Mouse (Mus musculus) liver, embryonic 11.5 days (tissue): ENCODE data around the gene Tnfsf14. TPM values are rescaled to one million over a fixed set of nuclear protein-coding genes. Genes with fewer than 3 reads are reported as not detected.

ENCODE experiments used
- ATAC-seq: fragments of 200-750 bp; cut with Nextera tagmentation; replicated peaks from 2 replicates; pipeline ENCODE4 v1.8.0; 2017; ENCODE audit warnings: moderate number of reproducible peaks, mild to moderate bottlenecking, moderate TSS enrichment, moderate library complexity; ENCODE audit not compliant: low FRiP score
- DNase-seq: peaks from one replicate; pipeline ENCODE4 v3.0.0-alpha.2; 2017; ENCODE audit warnings: low spot score
- H3K27ac ChIP-seq: fragments of 300-500 bp; sonication (generic); 2 replicates; pipeline ENCODE4 v1.5.1; 2014; ENCODE audit warnings: mild to moderate bottlenecking, low read depth, low read length, control low read depth
- H3K27me3 ChIP-seq: fragments of 300-500 bp; sonication (generic); replicated peaks from 2 replicates; pipeline ENCODE4 v1.6.1; 2014; ENCODE audit warnings: low read length, mixed read lengths; ENCODE audit not compliant: control insufficient read depth, insufficient read depth
- H3K36me3 ChIP-seq: fragments of 300-500 bp; sonication (generic); 2 replicates; pipeline ENCODE4 v1.6.1; 2014; ENCODE audit warnings: mild to moderate bottlenecking, low read length, moderate library complexity, mixed read lengths; ENCODE audit not compliant: control insufficient read depth, insufficient read depth
- H3K4me1 ChIP-seq: fragments of 300-500 bp; sonication (generic); replicated peaks from 2 replicates; pipeline ENCODE4 v1.6.1; 2014; ENCODE audit warnings: low read length, mixed read lengths; ENCODE audit not compliant: control insufficient read depth, insufficient read depth
- H3K4me2 ChIP-seq: fragments of 300-500 bp; sonication (generic); 2 replicates; pipeline ENCODE4 v1.6.1; 2014; ENCODE audit warnings: mild to moderate bottlenecking, control low read depth, moderate library complexity
- H3K4me3 ChIP-seq: fragments of 300-500 bp; sonication (generic); 2 replicates; pipeline ENCODE4 v1.5.1; 2014; ENCODE audit warnings: low read depth, low read length, control low read depth
- H3K9ac ChIP-seq: fragments of 300-500 bp; sonication (generic); 2 replicates; pipeline ENCODE4 v1.6.1; 2014; ENCODE audit warnings: low read depth, low read length, control low read depth
- H3K9me3 ChIP-seq: fragments of 300-500 bp; sonication (generic); 2 replicates; pipeline ENCODE4 v1.6.1; 2016; ENCODE audit warnings: low read length, inconsistent platforms, mixed read lengths; ENCODE audit not compliant: control insufficient read depth
- WGBS: fragments of 180-500 bp; shearing (Covaris S2); extraction: QIAGEN DNeasy Blood & Tissue Kit; methylation state at CpG from one replicate; pipeline ENCODE4 v1.1.7; 2014; 5-methylcytosine and 5-hydroxymethylcytosine counted together
- polyA plus RNA-seq: library from polyadenylated mRNA; unstranded; fragments of >200 nt; fragmentation: Nextera tagmentation; extraction: Ambion mirVana; gene quantifications from 2 replicates; pipeline ENCODE4 v1.2.1, GENCODE M21; 2014

Tnfsf14 gene
- polyA plus RNA-seq, result 0.73 and 1.2 TPM in 2 replicates

- Histone ChIP-seq H3K4me1 (peaks cover 2% of the 10 kb centered on the region; the same call in 1 of the 2 replicates), H3K4me2 (peak within 1 kb of the TSS; percentile 17; the same call in 1 of the 2 replicates), H3K9me3 (no peaks in the 10 kb centered on the region), H3K4me3 (no peak within 1 kb of the TSS), H3K9ac (no peak within 1 kb of the TSS), H3K27ac (no peak within 1 kb of the TSS), H3K36me3 (no peaks in the 10 kb centered on the region), H3K27me3 (no peaks in the 10 kb centered on the region)
- no peak for ATAC-seq
- WGBS, result 53% methylated on average over 11 of the region's 11 CpGs
- DNase-seq, result no peak
These were observed at the start of gene Tnfsf14 for GRCm38 (mm10) chr17:57194041-57194507. Gene Tnfsf14 (minus strand): TSS chr17:57194177.

- Histone ChIP-seq H3K4me3 (no peak overlapping the region), H3K9ac (no peak overlapping the region), H3K4me1 (no peaks in the 10 kb centered on the region; the same call in 1 of the 2 replicates), H3K9me3 (no peaks in the 10 kb centered on the region), H3K27ac (no peak overlapping the region), H3K36me3 (peaks cover 41% of the 10 kb centered on the region), H3K27me3 (no peaks in the 10 kb centered on the region), H3K4me2 (no peak overlapping the region)
- ATAC-seq (no peak), DNase-seq (no peak)
- WGBS, result 92% methylated on average over 9 of the region's 9 CpGs
These were observed 43.2 kb upstream of the Tnfsf14 start for GRCm38 (mm10) chr17:57237181-57237580.

GRCm38 (mm10) chr17:57235803-57236202 is 41.8 kb upstream of the Tnfsf14 start:
- Histone ChIP-seq H3K27me3 (no peaks in the 10 kb centered on the region), H3K4me3 (no peak overlapping the region), H3K27ac (no peak overlapping the region), H3K36me3 (peaks cover 35% of the 10 kb centered on the region), H3K4me2 (no peak overlapping the region), H3K9me3 (no peaks in the 10 kb centered on the region), H3K4me1 (peaks cover 3% of the 10 kb centered on the region), H3K9ac (no peak overlapping the region)
- WGBS, result 88% methylated on average over 5 of the region's 5 CpGs
- no peak for ATAC-seq
- no peak for DNase-seq

GRCm38 (mm10) chr17:57234254-57234928 is 40.4 kb upstream of the Tnfsf14 start:
- Histone ChIP-seq H3K9ac (no peak overlapping the region), H3K9me3 (no peaks in the 10 kb centered on the region), H3K27me3 (no peaks in the 10 kb centered on the region), H3K4me2 (peak overlapping the region; percentile 49), H3K36me3 (peaks cover 35% of the 10 kb centered on the region), H3K27ac (no peak overlapping the region; the same call in 1 of the 2 replicates), H3K4me1 (peaks cover 3% of the 10 kb centered on the region), H3K4me3 (peak overlapping the region; percentile 39)
- DNase-seq (no peak), ATAC-seq (no peak)
- 79% methylated on average over 12 of the region's 12 CpGs for WGBS

- Histone ChIP-seq H3K27ac (peak overlapping the region; percentile 30; the same call in 1 of the 2 replicates), H3K4me1 (peaks cover 5% of the 10 kb centered on the region), H3K27me3 (no peaks in the 10 kb centered on the region), H3K9ac (no peak overlapping the region), H3K4me3 (peak overlapping the region; percentile 39), H3K4me2 (peak overlapping the region; percentile 24; the same call in 1 of the 2 replicates), H3K36me3 (peaks cover 34% of the 10 kb centered on the region), H3K9me3 (no peaks in the 10 kb centered on the region)
- ATAC-seq (peak; percentile 68), DNase-seq (no peak)
- WGBS, result 47% methylated on average over 7 of the region's 7 CpGs
These were observed 39.1 kb upstream of the Tnfsf14 start for GRCm38 (mm10) chr17:57233038-57233437.

- peaks cover 25% of the 10 kb centered on the region for H3K36me3 ChIP-seq
- 70% methylated on average over 1 of the region's 1 CpGs for WGBS
- DNase-seq (no peak), ATAC-seq (no peak)
- H3K9ac ChIP-seq, result no peak overlapping the region
- peaks cover 5% of the 10 kb centered on the region for H3K4me1 ChIP-seq
- peak overlapping the region; percentile 17 for H3K4me2 ChIP-seq
- no peaks in the 10 kb centered on the region for H3K9me3 ChIP-seq
- no peaks in the 10 kb centered on the region for H3K27me3 ChIP-seq
- no peak overlapping the region for H3K4me3 ChIP-seq
- peak overlapping the region; percentile 30 for H3K27ac ChIP-seq
These were observed 38.2 kb upstream of the Tnfsf14 start for GRCm38 (mm10) chr17:57232200-57232599.

- Histone ChIP-seq H3K4me1 (peaks cover 5% of the 10 kb centered on the region), H3K36me3 (peaks cover 17% of the 10 kb centered on the region), H3K4me3 (no peak overlapping the region), H3K9ac (no peak overlapping the region), H3K9me3 (no peaks in the 10 kb centered on the region), H3K27ac (peak overlapping the region; percentile 38; the same call in 1 of the 2 replicates), H3K4me2 (no peak overlapping the region), H3K27me3 (peaks cover 2% of the 10 kb centered on the region)
- no peak for ATAC-seq
- DNase-seq, result no peak
These were observed 37.4 kb upstream of the Tnfsf14 start for GRCm38 (mm10) chr17:57231321-57231771.

- 47% methylated on average over 6 of the region's 6 CpGs for WGBS
- ATAC-seq, result no peak
These were observed 36.8 kb upstream of the Tnfsf14 start for GRCm38 (mm10) chr17:57230728-57231125.

More at GRCm38 (mm10) chr17:57230728-57231125, 36.8 kb upstream of the Tnfsf14 start:
- Histone ChIP-seq H3K4me3 (no peak overlapping the region), H3K9ac (no peak overlapping the region), H3K27ac (no peak overlapping the region), H3K4me2 (no peak overlapping the region), H3K4me1 (peaks cover 5% of the 10 kb centered on the region), H3K27me3 (peaks cover 2% of the 10 kb centered on the region), H3K9me3 (no peaks in the 10 kb centered on the region), H3K36me3 (peaks cover 11% of the 10 kb centered on the region; the same call in 1 of the 2 replicates)
- DNase-seq, result no peak
